Mouse (Mus musculus): Measurements from ENCODE around the gene Rtn4r. TPM values are rescaled to one million over a fixed set of nuclear protein-coding genes. Genes with fewer than 3 reads are reported as not detected.

Rtn4r gene
- polyA plus RNA-seq (2012; ENCODE audit: low replicate concordance) = 0.93 and 1.7 TPM in 2 replicates

GRCm38 (mm10) chr16:18127241-18127861 lies at the start of gene Rtn4r:
Gene Rtn4r (plus strand): TSS chr16:18127642.

Other genes with a start within 250 kb of the Rtn4r start
- gene Gm20518, start 236.0 kb upstream of the Rtn4r start, polyA plus RNA-seq (2012; ENCODE audit: low replicate concordance) = 0.57 and 0.79 TPM in 2 replicates
- not detected in 2 replicates for gene Tssk1, start 233.4 kb upstream of the Rtn4r start, polyA plus RNA-seq (2012; ENCODE audit: low replicate concordance)
- 15.8 and 23.2 TPM in 2 replicates for gene Dgcr2, start 229.1 kb upstream of the Rtn4r start, polyA plus RNA-seq (2012; ENCODE audit: low replicate concordance)
- 0.12 TPM in 1 of 2 replicates, not detected in the other for gene Tssk2, start 229.0 kb upstream of the Rtn4r start, polyA plus RNA-seq (2012; ENCODE audit: low replicate concordance)
- gene Ess2, start 216.3 kb upstream of the Rtn4r start, polyA plus RNA-seq (2012; ENCODE audit: low replicate concordance) = 27.5 and 28.2 TPM in 2 replicates
- not detected in 2 replicates for gene Gsc2, start 212.6 kb upstream of the Rtn4r start, polyA plus RNA-seq (2012; ENCODE audit: low replicate concordance)
- gene Slc25a1, start 199.4 kb upstream of the Rtn4r start, polyA plus RNA-seq (2012; ENCODE audit: low replicate concordance) = 152 and 236 TPM in 2 replicates
- not detected in 2 replicates for gene Vpreb2, start 147.2 kb upstream of the Rtn4r start, polyA plus RNA-seq (2012; ENCODE audit: low replicate concordance)
- 26.8 and 39.3 TPM in 2 replicates for gene Dgcr6, start 74.8 kb upstream of the Rtn4r start, polyA plus RNA-seq (2012; ENCODE audit: low replicate concordance)
- 1.9 and 2.1 TPM in 2 replicates for gene Prodh, start 37.4 kb upstream of the Rtn4r start, polyA plus RNA-seq (2012; ENCODE audit: low replicate concordance)
- not detected in 2 replicates for gene Ccdc188, start 90.2 kb downstream of the Rtn4r start, polyA plus RNA-seq (2012; ENCODE audit: low replicate concordance)
- gene Zdhhc8, start 107.5 kb downstream of the Rtn4r start, polyA plus RNA-seq (2012; ENCODE audit: low replicate concordance) = 43.0 and 57.3 TPM in 2 replicates
- 40.9 and 50.6 TPM in 2 replicates for gene Trmt2a, start 121.0 kb downstream of the Rtn4r start, polyA plus RNA-seq (2012; ENCODE audit: low replicate concordance)
- 683 and 1,010 TPM in 2 replicates for gene Ranbp1, start 121.1 kb downstream of the Rtn4r start, polyA plus RNA-seq (2012; ENCODE audit: low replicate concordance)
- gene Gm49776, start 130.7 kb downstream of the Rtn4r start, polyA plus RNA-seq (2012; ENCODE audit: low replicate concordance) = not detected in 2 replicates
- gene Dgcr8, start 161.6 kb downstream of the Rtn4r start, polyA plus RNA-seq (2012; ENCODE audit: low replicate concordance) = 3.6 and 21.7 TPM in 2 replicates
- 32.4 and 36.4 TPM in 2 replicates for gene Tango2, start 220.5 kb downstream of the Rtn4r start, polyA plus RNA-seq (2012; ENCODE audit: low replicate concordance)
- 16.6 and 24.6 TPM in 2 replicates for gene Arvcf, start 220.5 kb downstream of the Rtn4r start, polyA plus RNA-seq (2012; ENCODE audit: low replicate concordance)